Mouse (Mus musculus) retina, postnatal 7 days (tissue): ENCODE data around the gene Ubox5.

Experiments
- DNase-seq: peaks from one replicate; pipeline ENCODE4 v3.0.0-alpha.2; 2012; ENCODE audit warnings: low read depth, low spot score

Ubox5 gene

DNA sequence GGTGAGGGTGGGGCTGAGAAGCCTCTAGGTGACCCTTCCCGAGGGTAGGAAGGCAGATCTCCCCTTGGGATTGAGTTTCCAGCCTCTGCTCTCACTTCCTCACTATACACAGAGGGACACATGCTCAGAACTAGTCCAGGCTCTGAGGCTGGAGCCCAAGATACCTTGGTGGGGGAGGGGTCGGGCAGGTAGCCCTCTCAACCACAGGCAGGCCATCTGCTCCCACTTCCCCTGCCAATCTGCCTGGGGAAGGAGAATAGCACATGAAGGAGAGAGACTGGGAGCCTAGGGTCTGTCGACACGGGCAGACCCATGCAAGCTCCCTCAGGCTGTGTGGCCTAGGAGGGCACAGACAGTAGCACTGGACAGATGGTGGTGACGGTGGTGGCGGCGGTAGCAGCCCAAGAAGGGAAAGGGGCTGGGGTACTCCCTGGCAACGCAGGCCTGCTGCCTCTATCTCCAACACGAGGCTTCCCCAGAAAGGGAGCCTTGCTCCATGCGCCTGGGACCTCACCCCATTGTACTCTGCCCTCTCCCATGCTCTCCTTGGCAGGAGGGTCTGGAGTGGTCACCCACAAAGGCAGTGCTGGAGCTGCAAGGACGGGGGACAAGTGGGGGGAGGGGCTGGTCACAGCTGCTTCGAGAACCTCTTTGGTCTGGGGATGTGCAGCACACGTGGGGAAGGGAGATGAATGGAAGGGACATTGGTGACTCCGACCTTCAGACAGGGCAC, 4.3 kb upstream of the Ubox5 start:
- no peak for DNase-seq

DNA sequence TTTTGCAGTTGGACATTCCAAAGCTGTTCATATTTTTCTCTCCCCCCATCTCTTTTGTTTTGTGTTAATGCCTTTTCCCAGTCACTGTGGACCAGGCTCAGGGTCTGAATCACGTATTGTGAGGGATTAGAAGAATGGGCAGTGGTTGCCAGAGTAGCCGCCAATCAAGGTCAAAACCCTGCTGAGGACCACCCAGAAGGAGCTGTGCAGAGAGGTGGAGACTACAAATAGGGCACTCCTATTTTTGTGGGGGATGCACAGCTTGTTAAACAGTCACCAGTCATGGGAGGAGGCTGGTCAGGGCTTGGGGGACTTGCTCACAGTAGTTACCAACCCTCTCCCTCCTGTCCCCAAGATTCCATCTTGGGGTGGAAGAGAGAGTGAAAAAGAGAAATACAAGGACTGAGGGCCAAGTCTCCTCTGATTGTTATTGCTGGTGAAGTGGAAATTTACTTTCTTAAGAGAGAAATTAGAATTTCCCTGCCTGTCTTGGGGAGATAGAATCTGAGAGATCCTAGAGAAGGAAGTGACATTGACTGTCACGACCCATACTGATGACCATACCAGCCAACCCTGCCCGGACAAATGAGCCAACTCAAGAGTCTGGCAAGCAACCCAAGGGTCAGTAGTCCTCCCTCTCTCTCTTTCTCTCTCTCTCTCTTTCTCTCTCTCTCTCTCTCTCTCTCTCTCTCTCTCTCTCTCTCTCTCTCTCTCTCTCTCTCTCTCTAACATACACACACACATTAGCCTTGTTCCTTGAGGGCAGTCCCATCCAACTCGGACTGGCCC, 3.2 kb upstream of the Ubox5 start:
- DNase-seq = no peak

DNA sequence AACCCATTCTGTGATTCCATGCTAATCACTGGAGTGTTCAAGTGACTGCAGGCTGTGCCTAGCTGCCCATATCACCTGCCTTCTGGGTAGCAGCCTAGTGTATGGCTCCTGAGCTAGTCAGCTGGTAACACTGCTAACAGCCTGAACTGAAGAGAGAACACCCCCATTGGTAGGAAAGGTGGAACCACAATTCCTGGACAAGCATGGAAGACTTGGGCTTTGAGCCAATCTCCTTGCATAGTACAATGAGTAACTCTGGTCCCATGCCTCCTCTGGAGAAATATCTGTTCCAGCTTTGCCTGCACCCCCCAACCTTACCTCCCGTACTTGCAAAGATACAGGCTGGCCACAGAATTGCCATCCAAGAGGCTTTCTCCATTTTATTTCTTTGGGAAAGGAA, 2.6 kb upstream of the Ubox5 start:
- no peak for DNase-seq

DNA sequence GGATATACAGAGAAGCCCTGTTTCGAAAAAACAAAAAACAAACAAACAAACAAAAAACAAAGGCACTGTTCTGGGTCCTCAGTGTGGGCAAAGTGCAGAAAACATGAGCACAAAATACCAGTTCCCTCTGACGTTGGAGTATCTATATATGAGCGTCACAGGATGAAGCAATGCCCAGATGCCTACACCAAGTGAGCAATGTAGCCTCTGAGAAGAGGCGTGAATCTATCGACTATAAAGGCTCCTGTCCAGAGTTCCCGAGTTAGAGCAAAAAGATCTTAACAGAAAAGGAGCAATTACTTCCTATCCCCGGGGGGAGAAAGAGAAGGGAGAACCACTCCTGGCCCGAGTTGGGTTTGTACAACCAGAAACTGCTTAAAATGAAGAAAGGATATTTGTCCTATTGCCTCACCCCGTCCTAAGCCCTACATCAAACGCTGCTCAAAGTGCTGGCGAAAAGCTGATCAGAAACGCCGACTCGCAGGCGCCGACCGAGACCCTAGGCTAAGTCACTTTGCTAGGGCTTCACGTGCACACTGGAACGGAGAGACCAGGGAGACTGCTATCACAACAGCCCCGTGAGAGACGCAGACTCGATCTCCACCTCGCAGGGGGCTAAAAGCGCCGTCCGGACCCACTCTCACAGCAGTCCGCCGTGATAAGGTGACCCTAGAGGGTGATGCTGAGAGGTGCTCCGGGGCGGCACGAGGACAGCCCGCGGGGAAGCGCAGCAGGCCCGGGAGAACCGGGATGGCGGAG, 579 bp downstream of the Ubox5 start:
- no peak for DNase-seq

DNA sequence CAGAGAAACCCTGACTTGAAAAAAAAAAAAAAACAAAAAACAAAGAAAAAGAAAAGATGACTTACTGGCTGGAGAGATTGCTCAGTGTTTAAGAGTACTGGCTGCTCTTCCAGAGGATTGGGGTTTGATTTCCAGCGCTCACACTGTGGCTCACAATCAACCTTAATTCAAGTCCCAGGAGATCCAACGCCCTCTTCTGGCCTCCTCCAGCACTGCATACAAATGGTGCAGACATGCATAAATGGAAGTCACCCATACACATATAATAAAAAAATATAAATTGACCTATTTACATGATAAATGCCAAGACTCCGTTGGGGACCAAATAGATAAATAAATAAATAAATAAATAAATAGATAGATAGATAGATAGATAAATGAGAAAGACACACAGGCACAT, 1.4 kb downstream of the Ubox5 start:
- no peak for DNase-seq

DNA sequence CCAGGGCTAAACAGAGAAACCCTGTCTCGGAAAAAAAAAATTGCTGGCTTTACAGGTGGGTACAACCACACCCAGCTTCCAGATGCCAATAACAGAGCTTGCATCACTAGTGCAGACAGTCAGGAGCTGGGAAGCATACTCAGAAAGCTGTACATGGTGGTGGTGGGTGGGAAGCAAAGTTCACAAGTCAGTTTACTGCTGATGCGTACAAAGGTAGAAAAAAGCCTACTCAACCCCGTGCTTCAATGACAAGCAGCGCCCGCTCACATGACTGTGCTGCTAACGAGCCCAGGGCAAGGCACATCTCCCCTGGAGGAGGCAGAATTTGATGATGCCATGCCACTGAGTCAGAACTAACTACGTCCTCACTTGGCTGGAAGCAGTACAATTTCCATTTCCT, 10.9 kb downstream of the Ubox5 start:
- DNase-seq = no peak

DNA sequence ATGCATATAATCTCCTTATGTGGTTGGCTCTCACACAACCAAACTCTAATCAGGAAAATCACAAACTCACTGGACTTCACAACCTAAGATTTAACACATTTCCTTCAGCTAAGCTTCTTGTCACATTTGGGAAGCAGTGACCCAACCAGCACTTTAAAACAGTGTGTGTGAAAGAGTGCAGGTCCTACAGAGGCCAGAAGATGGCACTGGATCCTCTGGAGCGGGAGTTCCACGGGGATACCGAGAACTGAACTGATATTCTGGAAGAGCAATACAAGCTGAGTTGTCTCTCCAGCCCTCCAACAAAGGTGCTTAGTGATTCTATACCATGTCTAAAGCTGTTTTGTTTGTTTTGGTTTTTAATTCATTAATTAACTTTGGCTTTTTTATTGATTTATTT, 16.7 kb downstream of the Ubox5 start:
- DNase-seq = no peak

DNA sequence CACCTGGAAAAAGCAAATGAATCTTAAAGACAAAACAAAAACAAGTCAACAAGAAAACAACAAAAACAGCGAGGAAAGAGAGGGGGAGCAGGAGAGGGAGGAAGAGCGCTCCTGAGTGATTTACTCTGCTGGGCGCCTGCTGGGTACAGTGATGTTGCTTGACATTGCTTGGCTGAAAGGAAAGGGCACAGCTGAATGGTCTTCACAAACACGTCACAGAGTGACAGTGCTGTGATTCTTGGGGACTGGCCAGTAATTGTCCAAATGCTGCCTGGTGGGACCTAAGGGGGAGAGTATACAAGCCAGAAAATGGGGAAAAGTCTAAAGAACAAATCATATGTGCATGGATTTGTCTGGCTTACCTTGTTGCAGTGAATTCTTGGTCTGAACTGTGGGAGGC, 27.6 kb downstream of the Ubox5 start:
- DNase-seq = no peak

DNA sequence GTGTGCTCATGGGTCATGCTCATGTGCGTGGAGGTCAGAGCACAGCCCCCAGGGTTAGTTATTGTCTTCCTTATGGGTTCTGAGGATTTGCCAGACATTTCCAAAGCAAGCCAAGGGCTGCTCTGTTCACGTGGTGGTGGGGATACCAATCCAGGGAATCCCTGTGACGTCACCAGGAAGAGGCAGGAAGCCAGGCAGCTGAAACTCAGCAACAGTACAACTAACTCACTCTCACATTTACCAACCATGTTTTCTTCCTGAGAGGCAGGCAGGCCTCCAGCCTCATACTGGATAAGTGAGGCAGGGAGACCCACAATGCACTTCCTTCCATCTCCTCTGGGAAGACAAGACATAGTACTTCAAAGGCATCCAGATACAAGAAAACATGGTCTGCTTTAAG, 31.4 kb downstream of the Ubox5 start:
- no peak for DNase-seq

DNA sequence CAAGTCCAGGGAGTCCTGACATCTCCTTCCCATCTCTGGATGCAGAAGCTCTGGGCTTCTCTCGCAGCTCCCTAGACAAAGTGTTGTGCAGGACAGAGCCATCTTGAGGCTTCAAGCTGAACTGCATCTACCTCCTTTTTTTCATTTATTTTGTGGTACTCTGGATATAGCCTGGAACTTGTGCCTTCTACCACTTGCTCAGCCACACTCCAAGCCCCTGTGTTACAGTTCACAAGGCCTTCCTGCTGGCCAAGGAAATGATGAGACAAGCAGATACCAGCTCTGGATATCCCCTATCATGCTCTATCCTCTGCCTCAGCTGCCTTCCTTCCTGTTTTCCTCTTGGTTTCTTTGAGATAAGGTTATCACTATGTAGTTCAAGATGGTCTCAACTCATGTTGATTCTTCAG, 32.2 kb downstream of the Ubox5 start:
- DNase-seq = peak; percentile 28

DNA sequence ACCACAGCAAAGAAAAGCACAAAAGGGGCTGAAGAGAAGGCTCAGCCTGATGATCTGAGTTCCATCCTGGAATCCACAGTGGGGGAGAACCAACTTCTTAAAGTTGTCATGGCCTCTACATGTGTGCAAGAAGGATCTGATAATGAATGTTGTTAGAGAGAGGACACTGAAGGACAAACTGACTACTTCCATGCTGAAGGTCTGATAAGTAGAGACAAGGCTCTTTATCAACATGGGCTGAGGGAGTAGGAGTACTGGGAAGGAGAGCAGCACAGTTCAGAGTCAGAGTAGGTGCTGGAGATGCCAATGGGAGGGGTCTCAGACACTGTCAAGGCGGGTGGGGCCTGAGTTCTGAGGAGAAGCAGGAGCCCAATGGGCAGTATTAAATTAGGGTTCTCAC, 34.2 kb downstream of the Ubox5 start:
- no peak for DNase-seq

DNA sequence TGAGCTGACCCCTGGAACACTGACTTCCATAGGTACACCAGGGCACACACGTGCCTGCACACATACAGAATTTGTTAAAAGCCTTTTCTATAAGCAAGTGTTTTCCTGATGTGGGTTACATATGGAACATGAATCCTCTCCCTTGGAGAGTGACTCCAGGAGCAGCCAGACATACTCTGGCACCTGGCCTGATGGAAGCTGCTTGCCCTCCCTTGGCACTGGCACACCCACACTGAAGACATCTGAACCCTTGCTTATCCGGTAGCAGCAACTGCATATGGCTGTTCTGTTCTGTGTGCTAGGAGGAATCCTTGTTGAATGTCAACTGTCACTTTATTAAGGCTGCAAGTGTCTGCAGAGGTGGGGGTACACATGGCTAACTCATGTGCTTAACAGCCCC, 38.8 kb downstream of the Ubox5 start:
- no peak for DNase-seq

DNA sequence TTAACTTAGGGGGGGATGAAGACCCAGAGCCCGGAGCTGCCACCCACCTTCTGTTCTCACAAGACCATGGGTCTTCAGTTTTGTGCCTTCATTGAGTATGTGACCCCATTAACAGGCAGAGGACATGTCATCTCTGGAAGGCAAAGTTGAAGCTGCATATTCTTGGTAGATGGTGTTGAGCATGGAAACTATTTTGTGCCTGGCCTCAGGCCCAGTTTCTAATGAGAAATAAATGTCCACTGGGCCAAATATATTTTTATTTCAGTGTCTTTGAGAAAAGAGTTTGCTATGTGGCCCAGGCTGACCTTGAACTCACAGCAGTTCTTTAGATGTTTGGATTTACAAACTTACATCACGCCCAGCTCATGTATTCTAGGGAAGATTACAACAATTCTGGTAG, 40.1 kb downstream of the Ubox5 start:
- DNase-seq = no peak

DNA sequence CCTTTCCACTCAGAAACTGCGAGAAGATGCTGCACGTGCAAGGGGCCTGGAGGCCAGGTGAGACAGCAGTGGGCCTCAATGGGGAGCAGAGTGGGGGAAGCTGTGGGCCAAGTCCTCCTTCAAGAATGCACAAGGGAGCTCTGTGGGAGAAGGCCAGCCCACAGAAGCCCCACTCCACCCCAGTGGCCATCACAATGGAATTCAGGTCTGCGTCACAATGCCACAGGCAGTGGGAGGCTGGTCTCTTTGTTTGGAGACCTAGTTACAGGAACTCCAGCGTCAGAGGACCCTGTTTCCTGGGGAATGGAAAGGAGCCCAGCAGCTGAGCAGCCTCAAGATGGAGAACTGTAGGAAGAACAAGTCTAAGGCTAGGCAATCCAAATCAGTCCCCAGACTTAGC, 40.7 kb downstream of the Ubox5 start:
- DNase-seq = no peak

DNA sequence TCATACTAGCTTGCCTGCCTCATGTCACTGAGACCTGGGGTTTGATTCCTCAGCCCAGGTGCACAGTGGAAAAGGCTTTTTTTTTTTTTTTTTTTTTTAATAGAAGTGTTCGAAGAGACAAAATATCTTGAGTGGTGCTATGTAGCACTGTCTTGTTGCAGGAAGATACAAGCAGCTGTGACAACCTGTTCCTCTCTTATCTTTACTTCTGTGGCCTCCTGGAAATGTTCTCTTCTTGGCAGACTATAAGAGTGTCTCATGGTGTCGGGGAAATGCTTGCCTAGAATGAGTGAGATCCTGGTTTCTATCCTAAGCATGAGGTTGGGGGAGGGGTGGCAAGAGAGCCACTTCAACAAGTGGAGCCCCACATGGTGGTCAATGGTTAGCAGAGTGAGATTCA, 41.5 kb downstream of the Ubox5 start:
- DNase-seq = no peak

DNA sequence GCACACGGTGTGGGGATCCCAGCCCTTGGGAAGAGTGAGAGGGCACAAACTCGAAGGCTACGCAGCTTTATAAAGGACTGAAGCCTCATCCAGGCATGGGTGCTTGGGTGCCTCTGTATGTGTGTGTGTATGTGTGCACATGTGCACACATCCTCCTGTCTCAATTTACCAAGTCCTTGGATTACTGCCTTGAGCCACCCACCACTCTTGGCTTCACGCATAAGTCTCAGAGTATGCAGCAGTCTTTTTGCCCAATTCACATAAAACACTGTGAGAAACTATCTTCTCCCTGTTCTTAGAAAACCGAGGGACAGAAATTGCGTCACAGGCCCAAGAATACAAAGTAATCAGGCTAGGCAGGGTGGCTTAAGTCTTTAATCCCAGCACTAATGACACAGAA, 43.8 kb downstream of the Ubox5 start:
- DNase-seq = no peak

DNA sequence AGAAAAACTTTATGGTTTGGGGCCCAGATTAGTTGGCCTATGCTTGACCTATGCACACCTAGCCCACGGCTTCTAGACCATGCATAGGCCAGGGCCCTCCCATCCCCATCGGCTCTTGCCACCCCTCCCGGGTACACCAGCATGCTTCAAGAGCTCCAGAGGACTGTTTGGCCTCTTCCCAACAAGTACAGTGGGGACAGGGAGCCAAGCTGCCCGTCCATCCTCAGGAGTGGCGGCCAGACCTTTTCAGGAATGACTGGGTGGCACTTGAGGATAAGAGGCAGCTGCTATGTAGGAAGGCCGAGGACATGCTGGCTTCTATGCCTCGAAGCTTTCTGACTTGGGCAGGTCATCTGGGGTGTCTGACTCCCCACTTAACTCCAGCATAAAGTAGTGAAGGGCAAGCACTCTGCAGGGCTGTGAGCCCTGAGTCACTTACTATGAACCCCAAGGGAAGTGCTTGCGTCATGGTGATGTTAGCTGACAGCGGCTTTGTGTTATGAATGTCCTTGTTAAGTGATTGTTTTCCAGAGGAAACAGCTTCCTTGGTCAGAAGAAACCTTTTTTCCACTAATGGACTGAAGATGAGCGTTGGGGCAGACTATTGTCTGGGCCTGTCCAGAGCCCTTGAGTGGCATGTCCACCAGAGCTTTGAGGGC, 45.8 kb downstream of the Ubox5 start:
- no peak for DNase-seq

DNA sequence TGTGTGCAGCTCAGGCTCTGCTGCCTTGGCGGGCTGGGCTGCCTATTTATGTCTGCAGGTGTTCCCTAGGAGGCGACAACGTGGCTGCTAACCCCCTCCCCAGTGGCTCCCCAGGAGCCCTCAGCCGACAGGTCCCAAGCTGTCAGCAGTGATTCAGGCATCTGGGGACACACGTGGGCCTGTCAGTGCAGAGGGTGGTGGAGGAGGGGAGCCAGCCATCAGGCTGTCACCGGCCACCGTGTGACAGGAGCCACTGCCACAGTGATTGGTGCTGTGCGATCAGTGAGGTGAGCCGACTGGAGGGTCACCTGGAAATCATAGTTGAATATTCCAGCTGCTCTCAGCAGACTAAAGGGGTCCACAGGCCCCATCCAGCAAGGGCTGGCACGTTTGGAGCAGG, 47.3 kb downstream of the Ubox5 start, which contains the start of gene Avp:
TSS of gene Avp (minus strand) at position 3 of the 400 bp plus-strand sequence.
- DNase-seq = no peak

DNA sequence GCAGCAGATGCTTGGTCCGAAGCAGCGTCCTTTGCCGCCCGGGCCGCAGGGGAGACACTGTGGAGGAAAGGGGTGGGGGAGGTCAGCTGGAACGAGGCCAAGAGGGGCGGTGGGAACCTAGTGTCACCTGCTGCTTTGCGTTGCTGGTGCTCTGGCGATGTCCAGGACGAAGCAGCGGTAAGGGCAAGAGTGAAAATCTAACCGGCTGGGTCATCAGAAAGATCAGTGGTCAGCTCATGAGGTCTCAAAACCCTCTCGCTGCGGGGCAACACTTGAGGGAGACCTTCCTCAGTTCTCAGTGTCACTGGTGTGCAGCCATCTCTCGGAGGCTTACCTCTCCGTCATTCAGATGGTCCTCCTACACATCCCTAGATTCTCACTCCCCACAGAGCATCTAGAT, 48.6 kb downstream of the Ubox5 start:
- no peak for DNase-seq

DNA sequence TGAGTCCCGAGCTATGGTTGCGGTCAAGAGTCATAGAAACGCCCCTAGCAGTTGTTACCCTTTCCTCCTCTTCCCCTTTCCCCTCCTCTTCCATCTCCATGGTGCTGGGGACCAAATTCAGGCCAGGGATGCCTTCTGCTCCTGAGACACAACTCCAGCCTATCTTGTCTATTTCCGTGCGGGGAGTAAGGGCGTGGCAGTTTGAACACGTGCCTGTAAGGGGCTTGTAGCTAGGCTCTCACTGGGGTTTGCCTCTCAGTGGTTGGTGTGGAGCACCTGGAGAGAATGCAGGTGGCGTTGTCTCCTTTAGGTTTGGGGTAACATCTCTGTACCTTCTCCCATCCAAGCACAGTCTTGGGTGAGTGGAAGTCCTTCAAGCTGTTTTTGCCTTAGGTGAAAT, 50.0 kb downstream of the Ubox5 start:
- DNase-seq = no peak

DNA sequence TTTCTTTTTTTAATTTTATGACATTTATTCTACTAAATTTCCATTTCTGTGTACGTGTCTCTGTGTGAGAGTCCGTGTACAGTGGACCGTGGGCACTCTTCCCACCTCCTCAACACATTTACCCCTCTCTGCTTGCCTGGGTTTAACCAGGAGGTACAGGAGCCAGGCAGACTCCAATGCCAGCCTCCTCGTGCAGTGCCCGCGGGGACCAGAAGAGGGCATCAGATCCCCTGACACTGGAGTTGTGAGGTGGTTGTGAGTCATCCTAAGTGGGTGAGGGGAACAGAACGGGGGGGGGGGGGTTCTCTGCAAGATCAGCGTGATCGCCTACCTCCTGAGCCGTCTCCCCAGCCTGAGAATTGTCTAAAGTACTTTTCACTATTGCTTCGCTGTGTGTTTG, 51.7 kb downstream of the Ubox5 start:
- no peak for DNase-seq

DNA sequence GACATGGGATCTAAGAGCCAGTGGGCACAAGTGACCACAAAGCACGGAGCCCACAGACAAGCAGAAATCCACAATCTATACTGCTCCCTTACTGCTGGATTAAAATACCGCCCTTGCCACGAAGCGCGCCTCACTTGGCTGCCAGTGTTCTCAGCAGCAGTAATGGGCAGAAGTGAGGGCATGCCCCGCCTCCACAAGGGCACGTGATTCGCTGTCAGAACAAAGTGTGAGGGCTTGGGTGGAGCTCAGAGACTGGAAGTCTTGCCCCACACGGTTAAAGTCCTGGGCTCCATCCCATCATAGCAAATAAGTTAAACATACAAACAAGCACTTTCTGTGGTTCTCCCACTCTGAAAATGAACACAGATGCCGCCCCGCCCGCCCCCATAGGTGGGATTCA, 52.2 kb downstream of the Ubox5 start:
- no peak for DNase-seq
